Mouse (Mus musculus) myocyte (in vitro differentiated cells): ENCODE measurements at regions not wholly inside any gene's neighbourhood (a gene's known extent, or its start where the extent isn't known, plus 50 kb on each side); places are given as distances from the start of the nearest gene placed in this dataset.

Source experiments
- CEBPB ChIP-seq: IDR thresholded peaks from 2 replicates; pipeline ENCODE4 v1.6.1; 2011; ENCODE audit warnings: mild to moderate bottlenecking, moderate library complexity; ENCODE audit not compliant: poor library complexity, insufficient read depth, severe bottlenecking
- E2F4 ChIP-seq: IDR thresholded peaks from one replicate; pipeline ENCODE4 v1.6.1; 2011; ENCODE audit warnings: mild to moderate bottlenecking, control low read depth, moderate library complexity; ENCODE audit not compliant: insufficient read depth
- MAX ChIP-seq: IDR thresholded peaks from one replicate; pipeline ENCODE4 v1.6.1; 2011; ENCODE audit warnings: low read depth, mild to moderate bottlenecking, control low read depth
- MYOD1 ChIP-seq, 3 experiments: IDR thresholded peaks; one replicate each; pipeline ENCODE4 v1.6.1; 2011; ENCODE audit warnings: control low read depth in 2 of 3, low read depth in 2 of 3, mild to moderate bottlenecking in 2 of 3, moderate library complexity in 1 of 3; ENCODE audit not compliant: insufficient read length in 2 of 3, control insufficient read depth in 1 of 3
- POLR2A ChIP-seq: IDR thresholded peaks from one replicate; pipeline ENCODE4 v1.6.1; 2011; ENCODE audit warnings: low read depth, mild to moderate bottlenecking, control low read depth, moderate library complexity; ENCODE audit not compliant: insufficient read length
- POLR2AphosphoS2 ChIP-seq: IDR thresholded peaks from one replicate; pipeline ENCODE4 v1.6.1; 2011; ENCODE audit warnings: low read depth, control low read depth; ENCODE audit not compliant: insufficient read length
- TCF12 ChIP-seq: IDR thresholded peaks from one replicate; pipeline ENCODE4 v1.6.1; 2011; ENCODE audit warnings: mild to moderate bottlenecking, control low read depth; ENCODE audit not compliant: poor library complexity, insufficient read depth, severe bottlenecking
- TCF3 ChIP-seq: IDR thresholded peaks from one replicate; pipeline ENCODE4 v1.6.1; 2011; ENCODE audit warnings: low read depth, control low read depth; ENCODE audit not compliant: insufficient read length
- USF1 ChIP-seq: IDR thresholded peaks from one replicate; pipeline ENCODE4 v1.6.1; 2011; ENCODE audit warnings: low read depth, mild to moderate bottlenecking, control low read depth, moderate library complexity

GRCm38 (mm10) chr9:122534965-122535364, 183.6 kb downstream of the Abhd5 start:
- TF ChIP-seq POLR2A (no peak), TCF3 (no peak), TCF12 (no peak), MAX (no peak), MYOD1 (IDR thresholded peaks at IDR 0.05; ENCODE audit: control insufficient read depth in 1 of 3, insufficient read length in 2 of 3, low read depth in 2 of 3) (no peak), E2F4 (no peak), POLR2AphosphoS2 (no peak), USF1 (no peak), CEBPB (no peak)
